Mouse (Mus musculus) gonadal fat pad, adult 2 months (tissue): ENCODE data around the gene Kpna6. TPM values are rescaled to one million over a fixed set of nuclear protein-coding genes. Genes with fewer than 3 reads are reported as not detected.
"Not testable (repeated sequence)": the region's sequence is repeated elsewhere in the genome, so short reads cannot be mapped to it uniquely, and the experiment has no call there.

ENCODE experiments used
- DNase-seq: peaks from one replicate; pipeline ENCODE4 v3.0.0-alpha.2; 2012; ENCODE audit warnings: low read depth
- polyA plus RNA-seq: library from polyadenylated mRNA; depleted of rRNA; stranded (reverse); fragments of >200 nt; gene quantifications from 2 replicates; pipeline ENCODE4 v1.2.3, GENCODE M21; 2012; rRNA removed

The Kpna6 gene
- polyA plus RNA-seq, result 32.3 and 42.7 TPM in 2 replicates

DNA sequence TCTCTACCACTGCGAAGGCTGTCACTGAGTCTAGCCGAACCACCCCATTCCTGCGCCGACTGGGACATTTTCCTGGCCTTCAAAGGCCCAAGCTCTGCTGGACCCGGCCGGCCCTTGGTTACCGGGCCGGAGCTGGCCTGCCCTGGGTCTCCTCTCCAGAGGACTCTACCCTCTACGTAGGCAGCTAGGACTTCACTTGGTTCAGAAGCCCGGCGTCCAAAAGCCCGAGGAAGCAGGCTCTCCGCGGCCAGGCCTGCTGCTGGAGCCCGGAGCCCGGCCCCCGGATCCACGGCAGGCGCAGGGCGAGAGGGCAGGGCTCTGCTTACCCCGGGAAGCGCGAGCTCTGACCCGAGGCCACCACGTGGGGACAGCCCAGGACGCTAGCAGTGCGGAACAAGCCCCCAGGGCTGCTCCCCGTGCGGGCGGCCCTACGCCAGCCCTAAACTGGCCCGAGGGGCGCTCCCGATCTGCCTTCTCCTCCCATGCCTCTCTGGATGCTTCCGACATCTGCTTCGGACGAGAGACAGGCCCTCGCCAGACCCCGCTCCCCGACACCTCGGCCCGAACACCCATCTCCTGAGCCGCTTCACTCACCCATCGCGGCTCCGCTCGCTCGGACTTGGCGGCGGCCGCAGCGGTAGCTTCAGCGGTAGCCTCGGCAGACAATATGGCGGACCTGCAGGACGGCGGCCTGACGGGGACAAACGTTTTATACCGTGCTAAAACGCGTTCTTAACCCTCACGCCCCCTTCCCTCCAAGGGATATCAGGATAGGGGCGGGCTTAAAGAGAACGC, at the start of gene Kpna6:
Gene Kpna6 (minus strand): TSS at position 685 of the 795 bp plus-strand sequence.
- no peak for DNase-seq

- DNase-seq, result no peak
Observed at GRCm38 (mm10) chr4:129716310-129716709, 43.7 kb upstream of the Kpna6 start.

GRCm38 (mm10) chr4:129709486-129710129, 37.0 kb upstream of the Kpna6 start:
- no peak for DNase-seq

GRCm38 (mm10) chr4:129706750-129707149, 34.2 kb upstream of the Kpna6 start:
- no peak for DNase-seq

DNA sequence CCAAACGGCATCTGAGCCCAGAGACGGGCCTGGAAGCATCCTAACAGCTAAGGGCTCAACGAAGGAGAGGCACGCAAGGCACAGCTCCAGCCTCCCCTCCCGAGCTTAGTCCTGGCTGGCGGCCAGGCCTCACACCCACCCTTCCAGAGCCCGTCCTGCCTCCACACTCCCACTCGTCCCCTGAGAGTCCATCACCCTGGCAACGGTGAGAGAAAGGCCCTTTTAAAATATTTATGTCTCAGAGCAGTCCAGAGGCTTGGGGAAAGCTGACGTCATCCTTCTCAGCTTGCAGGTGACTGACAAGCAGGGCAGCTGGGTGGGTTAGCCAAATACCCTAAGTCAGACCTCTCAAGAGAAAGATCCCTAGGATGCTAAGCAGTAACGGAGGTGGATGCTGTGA, 29.9 kb upstream of the Kpna6 start:
- DNase-seq, result no peak

DNA sequence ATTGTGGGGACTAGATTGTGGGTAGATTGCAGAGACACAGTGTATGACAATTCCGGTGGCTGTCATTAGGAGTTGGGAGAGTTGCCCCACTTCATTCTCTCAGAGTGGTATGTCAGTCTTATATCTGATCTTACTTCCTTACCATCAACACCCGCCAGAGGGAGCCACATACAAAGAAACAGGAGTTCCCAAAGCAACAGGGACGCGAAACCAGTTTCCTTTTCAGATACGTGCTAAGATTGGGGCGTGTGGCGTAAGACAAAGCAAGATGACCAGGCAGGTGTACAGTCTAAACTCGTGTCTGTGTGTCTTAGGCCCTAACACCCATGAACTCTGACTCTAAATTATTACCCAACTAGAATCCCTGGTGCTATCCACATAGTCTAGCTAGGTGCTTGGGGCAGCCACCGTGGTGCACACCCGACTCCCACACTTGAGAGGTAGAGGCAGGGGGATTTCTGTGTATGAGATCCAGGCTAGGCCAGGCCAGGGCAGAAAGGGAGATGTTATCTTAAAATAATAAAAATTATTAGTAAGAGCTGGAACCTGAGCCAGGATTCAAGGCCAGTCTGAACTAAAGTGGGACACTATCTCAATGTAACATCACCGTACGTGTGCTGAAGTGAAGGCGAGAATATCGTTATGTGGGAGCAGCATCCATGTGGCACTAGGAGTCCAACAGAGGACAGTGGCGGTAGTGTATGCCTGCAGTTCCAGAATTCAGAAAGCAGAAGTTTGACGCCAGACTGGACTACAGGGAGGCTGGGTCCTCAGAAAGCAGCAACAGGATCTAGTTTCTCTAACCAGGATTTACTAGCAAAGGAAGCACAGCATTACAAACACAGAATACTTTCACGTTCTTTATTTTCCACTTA, 29.2 kb upstream of the Kpna6 start:
- no peak for DNase-seq

DNA sequence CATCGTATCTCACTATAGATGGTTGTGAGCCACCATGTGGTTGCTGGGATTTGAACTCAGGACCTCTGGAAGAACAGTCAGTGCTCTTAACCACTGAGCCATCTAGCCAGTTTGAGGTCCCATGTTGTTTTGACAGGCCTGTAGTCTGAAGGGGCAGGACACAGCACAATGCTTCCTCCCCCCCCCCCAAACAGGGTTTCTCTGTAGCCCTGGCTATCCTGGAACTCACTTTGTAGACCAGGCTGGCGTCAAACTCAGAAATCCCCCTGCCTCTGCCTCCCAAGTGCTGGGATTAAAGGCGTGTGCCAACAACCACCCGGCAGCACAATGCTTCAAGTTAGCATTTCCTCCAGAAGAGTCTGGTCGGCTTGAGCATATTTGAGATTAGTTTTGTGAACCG, 28.1 kb upstream of the Kpna6 start:
- DNase-seq, result not testable (repeated sequence)

DNA sequence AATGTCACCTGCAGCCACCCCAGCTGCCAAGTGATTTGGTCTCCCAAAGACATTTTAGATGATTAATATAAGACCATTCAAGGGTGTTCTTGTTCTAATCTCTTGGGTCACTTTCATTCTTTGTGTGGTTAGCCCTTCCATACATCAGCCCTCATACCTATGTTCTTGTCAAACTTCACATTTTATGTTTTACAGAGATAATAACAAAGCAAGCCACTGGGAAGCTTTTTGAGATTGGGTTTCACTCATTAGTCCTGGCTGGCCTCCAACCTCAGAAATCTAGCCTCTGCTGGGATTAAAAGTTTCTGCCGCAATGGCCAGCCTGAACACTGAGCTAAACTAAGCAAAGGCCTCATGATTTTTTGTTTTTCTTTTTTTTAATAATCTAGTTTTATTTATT, 27.6 kb upstream of the Kpna6 start:
- no peak for DNase-seq

DNA sequence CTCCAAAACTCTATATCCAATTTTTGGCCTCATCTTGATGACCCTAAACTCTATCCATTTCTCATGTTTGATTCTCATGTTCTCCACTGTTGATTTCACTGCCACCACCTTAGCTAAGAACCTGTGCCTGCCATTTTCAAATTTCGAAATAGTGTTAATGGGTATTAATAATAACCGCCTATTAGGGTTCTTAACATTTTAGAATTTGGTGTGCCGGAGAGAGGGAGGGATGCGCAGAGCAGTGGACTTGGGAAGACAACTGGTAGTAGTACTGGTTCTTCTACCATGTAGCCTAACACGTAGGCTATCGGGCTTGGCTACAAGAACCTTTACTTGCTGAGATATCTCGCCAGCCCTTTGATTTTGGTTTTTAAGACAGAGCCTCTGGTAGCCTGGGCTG, 24.6 kb upstream of the Kpna6 start:
- no peak for DNase-seq

DNA sequence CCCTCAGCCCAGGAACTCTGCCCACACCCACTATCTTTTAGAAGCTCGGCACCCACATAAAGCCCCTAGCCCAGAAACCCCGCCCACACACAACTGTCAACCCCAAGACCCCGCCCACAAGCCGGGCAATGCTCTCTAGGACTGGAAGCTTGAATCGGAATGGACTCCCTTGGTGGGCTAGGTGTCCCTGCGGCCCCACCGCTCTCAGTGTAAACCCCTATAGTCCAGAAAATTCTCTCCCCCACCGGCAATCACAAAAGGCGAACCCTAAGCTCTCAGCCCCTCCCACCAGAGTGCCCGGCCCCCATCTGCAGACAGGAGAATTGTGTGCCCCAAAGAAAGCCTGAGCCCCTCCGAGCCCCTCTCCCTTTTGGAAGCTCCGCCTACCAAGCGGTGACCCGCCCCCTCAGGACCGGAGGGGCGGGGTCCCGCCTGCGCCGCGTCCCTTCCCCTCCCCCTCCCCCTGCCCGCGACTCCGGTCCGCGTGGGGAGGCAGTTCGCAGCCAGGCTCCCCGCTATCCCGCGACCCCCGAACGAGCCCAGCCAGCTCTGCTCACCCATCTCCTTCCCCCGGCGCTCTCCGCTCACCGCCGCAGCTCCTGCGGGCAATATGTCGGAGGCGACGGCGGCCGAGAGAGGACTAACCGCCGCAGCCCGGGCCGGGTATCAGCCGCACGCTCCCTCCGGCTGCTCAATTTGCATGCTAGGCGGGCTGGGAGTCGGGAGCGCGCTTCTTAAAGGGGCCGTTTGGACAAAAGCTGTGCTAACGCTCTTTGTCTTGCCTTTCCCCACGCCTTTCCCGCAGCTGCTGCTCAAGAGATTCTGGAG, 23.8 kb upstream of the Kpna6 start, which contains the start of gene Tmem39b:
Gene Tmem39b (minus strand): TSS at position 681 of the 828 bp plus-strand sequence.
- no peak for DNase-seq

- no peak for DNase-seq
Observed at GRCm38 (mm10) chr4:129695815-129696157, 23.2 kb upstream of the Kpna6 start.

- DNase-seq, result no peak
Observed at GRCm38 (mm10) chr4:129684531-129684930, 12.0 kb upstream of the Kpna6 start.

GRCm38 (mm10) chr4:129683901-129684493, 11.4 kb upstream of the Kpna6 start:
- no peak for DNase-seq

DNA sequence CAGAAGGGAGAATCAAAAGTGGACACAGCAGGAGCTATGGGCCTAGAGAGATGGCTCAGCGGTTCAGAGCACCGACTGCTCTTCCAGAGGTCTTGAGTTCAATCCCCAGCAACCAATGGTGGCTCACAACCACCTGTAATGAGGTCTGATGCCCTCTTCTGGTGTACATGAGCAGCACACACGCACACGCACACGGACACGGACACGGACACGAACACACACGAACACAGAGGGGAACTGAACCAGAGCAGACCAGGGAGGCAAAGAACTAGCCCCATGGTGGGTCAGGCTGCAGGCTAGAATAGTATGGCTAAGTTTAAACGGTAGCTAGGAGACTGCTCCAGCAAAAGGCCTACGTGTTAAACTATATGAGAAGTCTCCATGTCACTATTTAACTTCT, 9.3 kb upstream of the Kpna6 start:
- DNase-seq, result no peak

GRCm38 (mm10) chr4:129672878-129673449, 397 bp upstream of the Kpna6 start:
- no peak for DNase-seq

DNA sequence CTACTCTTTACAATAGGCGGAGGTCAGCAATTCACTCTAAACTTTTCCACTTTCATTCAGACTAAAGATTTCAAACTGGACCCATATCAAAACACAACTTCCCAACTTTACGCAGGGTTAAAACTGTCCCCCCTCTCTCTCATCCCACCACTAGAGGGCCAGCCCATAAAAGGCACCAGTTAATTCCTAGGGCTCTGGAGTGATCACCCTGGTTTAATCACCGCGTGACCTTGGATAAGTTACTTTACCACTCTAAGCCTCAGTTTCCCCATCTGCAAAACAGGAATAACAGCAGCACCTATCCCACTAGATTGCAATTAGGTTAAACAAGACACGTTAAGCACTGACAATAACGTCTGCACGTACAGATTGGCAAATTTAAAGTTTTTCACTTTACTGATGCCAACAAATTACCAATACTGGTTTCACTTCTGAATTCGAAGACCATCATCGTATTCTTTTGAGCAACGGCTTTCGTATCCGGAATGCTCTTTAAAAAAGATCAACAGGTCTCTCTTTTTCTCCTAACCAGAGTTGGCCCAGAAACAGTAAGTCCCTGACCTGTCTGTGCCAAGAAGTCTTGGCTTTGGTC, 980 bp downstream of the Kpna6 start:
- no peak for DNase-seq

DNA sequence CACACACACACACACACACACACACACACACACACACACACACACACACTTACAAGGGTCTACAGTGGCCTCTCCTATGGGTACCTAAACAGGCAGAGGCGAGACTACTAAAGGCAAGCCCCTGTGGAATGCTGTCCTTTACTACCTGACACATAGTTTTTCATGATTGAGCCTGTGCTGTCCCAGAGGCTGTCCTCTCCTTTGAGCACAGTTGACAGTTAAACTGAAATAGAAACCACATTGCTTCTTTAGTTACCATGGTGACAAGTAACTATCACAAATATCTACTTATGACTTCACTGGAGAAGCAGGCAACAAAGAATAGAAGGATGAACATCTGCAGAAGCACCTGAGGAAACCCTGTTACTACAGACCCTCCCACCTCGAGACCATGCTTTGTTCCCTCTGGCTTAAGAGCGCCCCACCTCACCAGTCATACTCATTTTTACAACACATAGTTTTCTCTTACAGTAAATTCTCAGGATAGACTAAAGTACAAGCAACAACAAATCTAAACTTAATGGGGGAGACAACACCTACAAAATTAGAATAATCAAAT, 10.2 kb downstream of the Kpna6 start:
- DNase-seq, result no peak

DNA sequence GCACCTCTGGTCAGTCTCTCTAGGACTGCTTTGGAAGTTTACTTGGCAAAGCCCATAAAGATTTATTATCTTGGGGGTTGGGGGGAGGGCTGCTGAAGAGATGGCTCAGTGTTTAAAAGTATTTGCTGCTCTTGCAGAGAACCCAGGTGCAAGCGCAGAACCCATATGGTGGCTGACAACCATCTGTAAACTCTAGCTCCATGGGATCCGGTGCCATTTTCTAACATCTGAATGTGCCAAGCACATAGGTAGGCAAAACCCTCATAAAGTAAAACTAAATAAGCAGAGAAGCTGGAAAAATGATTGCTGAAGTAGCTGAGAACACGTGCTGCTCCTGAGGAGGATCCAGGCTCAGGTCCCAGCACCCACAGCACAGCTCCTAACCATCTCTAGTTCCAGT, 11.0 kb downstream of the Kpna6 start:
- no peak for DNase-seq

DNA sequence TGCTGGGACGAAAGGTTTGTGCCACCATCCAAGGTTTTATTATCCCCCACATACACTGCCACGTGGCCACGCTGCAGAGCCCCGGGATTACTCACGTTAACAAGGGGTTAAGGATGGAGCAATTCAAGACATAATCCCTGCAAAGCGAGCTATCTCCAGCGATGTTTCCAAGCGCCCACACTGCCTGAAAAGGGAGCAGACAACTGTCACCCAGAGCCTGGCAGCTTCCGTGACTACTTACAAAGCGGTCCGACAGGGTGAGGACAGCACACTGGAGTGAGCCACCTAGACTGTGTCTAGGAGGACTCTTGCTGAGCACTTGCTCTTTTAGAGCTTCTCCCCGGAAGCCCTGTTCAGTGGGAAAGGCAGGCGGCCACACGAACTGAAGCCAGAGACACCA, 17.8 kb downstream of the Kpna6 start:
- DNase-seq, result no peak

- no peak for DNase-seq
Observed at GRCm38 (mm10) chr4:129650359-129650758, 22.2 kb downstream of the Kpna6 start.
